Mouse (Mus musculus) lung, adult 2 months (tissue): ENCODE data around the gene Olfr464. TPM values are rescaled to one million over a fixed set of nuclear protein-coding genes. Genes with fewer than 3 reads are reported as not detected.

Experiments used
- DNase-seq: peaks from one replicate; pipeline ENCODE4 v3.0.0; 2022
- H3K4me1 ChIP-seq: fragments of 200-500 bp; 2 replicates; pipeline ENCODE4 v1.6.1; 2011; ENCODE audit warnings: low read length; ENCODE audit not compliant: control insufficient read depth, insufficient read depth
- H3K4me3 ChIP-seq: fragments of 200-500 bp; replicated peaks from 2 replicates; pipeline ENCODE3; 2011; ENCODE audit warnings: low read depth, mild to moderate bottlenecking, control low read depth, low read length; ENCODE audit errors: extremely low read depth
- CTCF ChIP-seq: fragments of 200-500 bp; IDR thresholded peaks from 2 replicates; pipeline ENCODE4 v1.5.1; 2011; ENCODE audit warnings: mild to moderate bottlenecking, low read length, control low read depth; ENCODE audit not compliant: insufficient read depth
- POLR2A ChIP-seq: fragments of 200-500 bp; IDR thresholded peaks from 2 replicates; pipeline ENCODE4 v1.6.1; 2011; ENCODE audit warnings: low read depth, mild to moderate bottlenecking, control low read depth, low read length, borderline replicate concordance; ENCODE audit errors: extremely low read depth
- WGBS: fragments of 180-500 bp; shearing (Covaris S2); methylation state at CpG from one replicate; pipeline ENCODE4 v1.1.7; 2018; 5-methylcytosine and 5-hydroxymethylcytosine counted together
- polyA plus RNA-seq: library from polyadenylated mRNA; depleted of rRNA; stranded (reverse); fragments of >200 nt; gene quantifications from 2 replicates; pipeline ENCODE4 v1.2.3, GENCODE M21; 2012; rRNA removed

Gene Olfr464
- 0.34 and 0.53 TPM in 2 replicates for polyA plus RNA-seq

DNA sequence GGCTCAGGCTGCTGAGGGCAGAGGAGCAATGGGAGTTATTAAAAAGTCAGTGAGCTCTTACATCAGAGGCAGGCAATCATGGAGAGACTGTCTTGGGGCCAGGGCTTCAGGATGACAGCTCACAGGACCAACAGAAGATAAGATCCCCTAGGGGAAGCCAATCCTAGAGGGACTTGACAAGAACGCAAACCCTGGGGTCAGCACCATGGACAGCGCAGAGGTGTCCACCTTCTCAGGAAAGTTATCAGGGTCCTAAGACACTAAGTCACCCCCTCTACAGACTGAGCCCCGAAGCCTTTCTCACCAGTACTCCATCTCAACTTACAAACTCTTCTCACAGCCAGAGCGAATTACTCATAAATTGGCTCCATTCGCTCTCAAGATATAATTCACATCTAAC lies at the start of gene Olfr464:
TSS of gene Olfr464 (minus strand) at position 2 of the 400 bp plus-strand sequence.
- TF ChIP-seq CTCF, result no peak
- no peak for TF ChIP-seq POLR2A
- no peaks in the 10 kb centered on the region for H3K4me1 ChIP-seq
- H3K4me3 ChIP-seq, result no peak within 1 kb of the TSS
- no peak for DNase-seq
- 28% methylated on average over 5 of the region's 5 CpGs for WGBS

DNA sequence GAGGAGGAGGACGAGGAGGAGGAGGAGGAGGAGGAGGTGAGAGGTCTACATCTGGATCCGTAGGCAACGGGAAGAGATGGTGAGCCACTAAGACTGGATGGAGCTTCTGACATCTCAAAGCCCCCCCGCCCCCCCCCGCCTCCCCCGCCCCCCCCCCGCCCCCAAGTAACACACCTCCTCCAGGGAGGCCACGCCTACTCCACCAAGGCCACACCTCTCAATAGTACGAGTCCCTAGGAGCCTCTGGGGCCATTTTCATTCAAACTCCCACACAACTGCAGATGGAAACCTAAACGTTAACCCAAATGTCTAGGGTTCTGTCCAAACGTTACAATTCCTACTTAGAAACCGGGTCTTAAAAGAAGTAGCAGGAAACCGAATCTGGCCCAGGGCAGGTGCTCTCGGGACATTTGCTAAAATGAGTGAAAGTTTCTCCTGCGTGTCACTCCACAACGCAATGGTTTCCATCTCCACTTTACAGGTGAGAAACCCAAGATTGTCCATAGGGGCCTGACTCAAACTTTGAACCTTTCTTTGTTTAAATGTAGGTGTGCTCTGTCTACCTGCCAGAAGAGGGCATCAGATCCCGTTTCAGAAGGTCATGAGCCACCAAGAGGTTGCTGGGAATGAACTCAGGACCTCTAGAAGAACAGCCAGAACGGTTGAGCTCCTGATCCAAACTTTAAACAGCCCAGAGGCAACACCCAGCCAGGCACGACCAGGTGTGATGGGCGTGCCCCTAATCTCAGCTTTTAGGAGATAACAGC lies 47.8 kb upstream of the Olfr464 start:
- WGBS, result 15% methylated on average over 19 of the region's 20 CpGs
- TF ChIP-seq CTCF (no peak), POLR2A (no peak)
- no peak for DNase-seq
- H3K4me3 ChIP-seq, result no peak overlapping the region
- H3K4me1 ChIP-seq, result peaks cover 3% of the 10 kb centered on the region

- Histone ChIP-seq H3K4me3 (peak overlapping the region; percentile 36), H3K4me1 (peaks cover 3% of the 10 kb centered on the region)
- WGBS, result 2% methylated on average over 16 of the region's 17 CpGs
- peak; percentile 85 for DNase-seq
- TF ChIP-seq POLR2A, result no peak
- TF ChIP-seq CTCF, result peak; percentile 89
Observed at GRCm38 (mm10) chr11:87967692-87968289, 47.0 kb upstream of the Olfr464 start.

GRCm38 (mm10) chr11:87966214-87966613 lies 45.4 kb upstream of the Olfr464 start:
- no peak overlapping the region for H3K4me3 ChIP-seq
- TF ChIP-seq CTCF (no peak), POLR2A (no peak)
- WGBS, result 29% methylated on average over 10 of the region's 10 CpGs
- no peak for DNase-seq
- H3K4me1 ChIP-seq, result peaks cover 3% of the 10 kb centered on the region

GRCm38 (mm10) chr11:87965293-87965692 lies 44.5 kb upstream of the Olfr464 start:
- DNase-seq, result no peak
- no peak overlapping the region for H3K4me3 ChIP-seq
- 39% methylated on average over 3 of the region's 3 CpGs for WGBS
- TF ChIP-seq POLR2A, result no peak
- TF ChIP-seq CTCF, result no peak
- H3K4me1 ChIP-seq, result peaks cover 3% of the 10 kb centered on the region

- TF ChIP-seq POLR2A, result no peak
- TF ChIP-seq CTCF, result no peak
- no peak for DNase-seq
- Histone ChIP-seq H3K4me3 (no peak overlapping the region), H3K4me1 (no peaks in the 10 kb centered on the region)
- WGBS, result 33% methylated on average over 7 of the region's 7 CpGs
Observed at GRCm38 (mm10) chr11:87957066-87957465, 36.3 kb upstream of the Olfr464 start.

- no peak for DNase-seq
- Histone ChIP-seq H3K4me3 (no peak overlapping the region), H3K4me1 (no peaks in the 10 kb centered on the region)
- TF ChIP-seq POLR2A (no peak), CTCF (no peak)
- 2% methylated on average over 1 of the region's 1 CpGs for WGBS
Observed at GRCm38 (mm10) chr11:87955144-87955543, 34.4 kb upstream of the Olfr464 start.

- WGBS, result 4% methylated on average over 2 of the region's 2 CpGs
Observed at GRCm38 (mm10) chr11:87949990-87950389, 29.2 kb upstream of the Olfr464 start.

DNA sequence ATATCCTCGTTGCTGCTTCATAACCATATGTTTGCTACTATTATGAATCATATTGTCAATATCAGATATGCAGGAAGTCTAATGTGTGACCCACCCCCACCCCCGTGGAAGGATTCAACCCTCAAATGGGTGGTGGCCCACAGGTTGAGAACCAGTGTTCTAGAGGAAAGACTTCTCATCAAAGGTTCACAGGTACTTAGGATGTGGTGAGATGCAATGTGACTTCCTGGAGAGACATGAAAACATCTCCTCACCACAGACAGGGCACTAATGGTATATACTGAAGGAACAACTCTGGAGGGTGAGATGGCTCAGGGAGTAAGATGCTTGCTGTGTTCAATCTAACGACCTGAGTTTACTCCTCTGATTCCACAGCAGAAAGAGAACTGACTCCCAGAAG lies 14.7 kb upstream of the Olfr464 start:
- H3K4me3 ChIP-seq, result no peak overlapping the region

More at GRCm38 (mm10) chr11:87949990-87950389, 29.2 kb upstream of the Olfr464 start:
- no peak for DNase-seq
- no peak overlapping the region for H3K4me3 ChIP-seq
- H3K4me1 ChIP-seq, result no peaks in the 10 kb centered on the region
- TF ChIP-seq CTCF (peak; percentile 44), POLR2A (no peak)

DNA sequence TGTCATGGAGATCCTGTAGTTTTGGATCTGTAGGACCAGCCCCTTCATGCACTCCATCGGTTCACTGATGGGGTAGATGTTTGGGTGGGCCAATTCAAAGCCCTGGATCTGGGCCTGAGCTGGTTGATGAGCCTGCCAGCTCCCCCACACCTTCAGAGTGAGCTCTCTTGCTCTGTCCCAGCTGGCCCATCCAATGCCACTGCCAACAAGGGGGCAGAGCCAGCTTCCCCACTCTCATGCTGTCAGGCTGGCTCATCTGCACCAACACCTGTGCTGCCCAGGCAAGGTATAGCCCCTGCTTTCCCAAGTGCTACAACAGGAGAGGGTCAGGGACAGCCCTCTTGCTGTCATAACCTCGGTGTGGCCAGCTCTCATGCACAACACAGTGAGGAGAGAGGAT lies 13.0 kb upstream of the Olfr464 start:
- Histone ChIP-seq H3K4me1 (no peaks in the 10 kb centered on the region), H3K4me3 (no peak overlapping the region)
- TF ChIP-seq POLR2A (no peak), CTCF (no peak)
- DNase-seq, result no peak
- 63% methylated on average over 2 of the region's 2 CpGs for WGBS

More for the DNA sequence above, 14.7 kb upstream of the Olfr464 start:
- WGBS, result 66% methylated on average over 3 of the region's 3 CpGs
- H3K4me1 ChIP-seq, result no peaks in the 10 kb centered on the region
- no peak for DNase-seq
- TF ChIP-seq POLR2A (no peak), CTCF (no peak)
